Mouse (Mus musculus) hindbrain, embryonic 13.5 days (tissue): ENCODE measurements around the gene Gm10521. TPM values are rescaled to one million over a fixed set of nuclear protein-coding genes. Genes with fewer than 3 reads are reported as not detected.
"Not testable (repeated sequence)": the region's sequence is repeated elsewhere in the genome, so short reads cannot be mapped to it uniquely, and the experiment has no call there.

Experiments
- ATAC-seq: fragments of 200-750 bp; cut with Nextera tagmentation; 2 replicates; pipeline ENCODE4 v1.8.0; 2017; ENCODE audit warnings: moderate TSS enrichment; ENCODE audit not compliant: low FRiP score
- H3K27ac ChIP-seq: fragments of 300-500 bp; sonication (generic); 2 replicates; pipeline ENCODE4 v1.5.1; 2015; ENCODE audit warnings: inconsistent platforms, mild to moderate bottlenecking, moderate library complexity
- H3K27me3 ChIP-seq: fragments of 300-500 bp; sonication (generic); 2 replicates; pipeline ENCODE4 v1.6.1; 2015; ENCODE audit warnings: mild to moderate bottlenecking, inconsistent platforms
- H3K36me3 ChIP-seq: fragments of 300-500 bp; sonication (generic); 2 replicates; pipeline ENCODE4 v1.6.1; 2015; ENCODE audit warnings: mild to moderate bottlenecking, inconsistent platforms
- H3K4me1 ChIP-seq: fragments of 300-500 bp; sonication (generic); replicated peaks from 2 replicates; pipeline ENCODE4 v1.6.1; 2015; ENCODE audit warnings: inconsistent platforms
- H3K4me2 ChIP-seq: fragments of 300-500 bp; sonication (generic); 2 replicates; pipeline ENCODE4 v1.6.1; 2015; ENCODE audit warnings: inconsistent platforms, mild to moderate bottlenecking, moderate library complexity
- H3K4me3 ChIP-seq: fragments of 300-500 bp; sonication (generic); 2 replicates; pipeline ENCODE4 v1.5.1; 2015; ENCODE audit warnings: mild to moderate bottlenecking, inconsistent platforms
- H3K9ac ChIP-seq: fragments of 300-500 bp; sonication (generic); 2 replicates; pipeline ENCODE4 v1.6.1; 2015; ENCODE audit warnings: mild to moderate bottlenecking, inconsistent platforms
- H3K9me3 ChIP-seq: fragments of 300-500 bp; sonication (generic); 2 replicates; pipeline ENCODE4 v1.6.1; 2016; ENCODE audit warnings: inconsistent platforms
- WGBS: fragments of 180-500 bp; shearing (Covaris S2); methylation state at CpG from one replicate; pipeline ENCODE4 v1.1.7; 2015; 5-methylcytosine and 5-hydroxymethylcytosine counted together
- polyA plus RNA-seq: library from polyadenylated mRNA; unstranded; fragments of >200 nt; fragmentation: Nextera tagmentation; extraction: Ambion mirVana; gene quantifications from 2 replicates; pipeline ENCODE4 v1.2.1, GENCODE M21; 2015

The Gm10521 gene
- not detected in 2 replicates for polyA plus RNA-seq

DNA sequence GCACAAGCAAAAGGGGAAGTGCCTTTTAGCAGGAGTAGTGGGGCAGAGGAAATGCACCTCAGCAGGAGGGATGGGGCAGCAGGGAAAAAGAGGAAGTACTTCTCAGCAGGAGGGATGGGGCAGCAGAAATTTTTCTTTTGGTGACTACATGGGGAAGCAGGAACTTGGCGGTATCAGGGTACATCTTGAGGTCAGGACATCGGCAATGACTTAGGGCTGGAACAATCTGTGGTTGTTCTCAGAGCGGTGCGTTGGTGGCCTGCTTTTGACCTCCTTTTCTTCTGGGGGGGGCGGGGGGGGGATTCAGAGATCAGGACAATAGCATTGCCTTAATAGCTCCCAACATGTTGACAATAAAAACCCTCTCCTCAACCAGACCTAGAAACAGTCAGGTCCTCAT lies at the start of gene Gm10521:
Gm10521 (plus strand) TSS at position 301 of the 400 bp plus-strand sequence.
- H3K4me3 ChIP-seq, H3K4me2 ChIP-seq, H3K4me1 ChIP-seq, H3K27ac ChIP-seq, H3K9ac ChIP-seq, H3K27me3 ChIP-seq, H3K36me3 ChIP-seq, H3K9me3 ChIP-seq, ATAC-seq: not testable (repeated sequence)
- 72% methylated on average over 5 of the region's 5 CpGs for whole genome bisulfite sequencing

DNA sequence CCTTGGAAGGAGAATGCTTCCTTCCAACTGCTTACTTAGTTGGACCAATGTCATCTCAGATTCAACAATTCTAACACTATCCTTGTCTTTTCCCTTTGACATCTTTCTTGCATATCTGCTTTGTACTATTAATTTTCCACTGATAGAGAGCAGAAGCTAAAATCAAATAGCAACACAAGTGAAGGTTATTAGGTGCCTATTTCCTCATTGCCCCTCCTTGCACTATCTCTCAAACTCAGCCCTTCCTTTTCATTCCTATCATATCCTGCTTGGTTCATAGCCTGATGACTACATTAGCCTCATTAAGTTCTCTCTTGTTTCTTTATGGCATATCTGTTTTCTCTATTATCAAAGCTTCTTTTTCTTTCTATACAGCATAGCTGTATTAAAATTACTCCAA lies 47.3 kb upstream of the Gm10521 start:
- Histone ChIP-seq H3K27ac (no peak overlapping the region), H3K4me3 (no peak overlapping the region), H3K9ac (no peak overlapping the region), H3K36me3 (no peaks in the 10 kb centered on the region), H3K27me3 (no peaks in the 10 kb centered on the region), H3K4me2 (no peak overlapping the region), H3K9me3 (no peaks in the 10 kb centered on the region), H3K4me1 (no peaks in the 10 kb centered on the region)
- no peak for ATAC-seq

GRCm38 (mm10) chr1:171848757-171849156 lies 46.7 kb upstream of the Gm10521 start:
- H3K27ac ChIP-seq, result no peak overlapping the region
- H3K4me3 ChIP-seq, result no peak overlapping the region
- no peak overlapping the region for H3K9ac ChIP-seq
- H3K4me2 ChIP-seq, result no peak overlapping the region
- no peak for ATAC-seq
- H3K27me3 ChIP-seq, result no peaks in the 10 kb centered on the region
- H3K36me3 ChIP-seq, result no peaks in the 10 kb centered on the region
- no peaks in the 10 kb centered on the region for H3K4me1 ChIP-seq
- 88% methylated on average over 4 of the region's 4 CpGs for WGBS
- no peaks in the 10 kb centered on the region for H3K9me3 ChIP-seq

DNA sequence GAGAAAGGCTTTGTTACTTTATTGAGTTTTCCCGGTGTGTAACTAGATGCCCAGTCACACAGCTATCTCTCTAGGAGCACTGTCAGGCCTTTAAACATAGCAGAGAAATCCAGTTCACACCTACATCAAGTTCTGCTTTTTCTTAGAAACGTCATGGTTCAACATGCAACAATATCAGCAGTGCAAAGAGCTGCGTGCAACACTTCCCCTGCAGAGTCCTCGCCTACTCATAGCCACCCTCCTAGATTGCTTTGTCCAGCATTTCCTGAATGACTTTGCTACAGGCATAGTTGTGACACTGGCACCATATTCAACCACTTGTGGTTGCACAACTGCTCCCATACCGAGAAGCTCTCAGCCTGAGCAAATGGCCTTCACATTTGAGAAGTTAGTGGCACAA lies 46.0 kb upstream of the Gm10521 start:
- 91% methylated on average over 5 of the region's 5 CpGs for WGBS
- Histone ChIP-seq H3K27me3 (no peaks in the 10 kb centered on the region), H3K4me1 (no peaks in the 10 kb centered on the region), H3K36me3 (no peaks in the 10 kb centered on the region), H3K9ac (no peak overlapping the region), H3K27ac (no peak overlapping the region), H3K9me3 (no peaks in the 10 kb centered on the region), H3K4me2 (no peak overlapping the region), H3K4me3 (no peak overlapping the region)
- no peak for ATAC-seq

GRCm38 (mm10) chr1:171865467-171865866 lies 30.0 kb upstream of the Gm10521 start:
- no peaks in the 10 kb centered on the region for H3K36me3 ChIP-seq
- H3K9ac ChIP-seq, result no peak overlapping the region
- 94% methylated on average over 4 of the region's 4 CpGs for WGBS
- ATAC-seq, result no peak
- H3K4me2 ChIP-seq, result no peak overlapping the region
- no peaks in the 10 kb centered on the region for H3K27me3 ChIP-seq
- H3K4me3 ChIP-seq, result no peak overlapping the region
- no peak overlapping the region for H3K27ac ChIP-seq
- no peaks in the 10 kb centered on the region for H3K4me1 ChIP-seq
- no peaks in the 10 kb centered on the region for H3K9me3 ChIP-seq

DNA sequence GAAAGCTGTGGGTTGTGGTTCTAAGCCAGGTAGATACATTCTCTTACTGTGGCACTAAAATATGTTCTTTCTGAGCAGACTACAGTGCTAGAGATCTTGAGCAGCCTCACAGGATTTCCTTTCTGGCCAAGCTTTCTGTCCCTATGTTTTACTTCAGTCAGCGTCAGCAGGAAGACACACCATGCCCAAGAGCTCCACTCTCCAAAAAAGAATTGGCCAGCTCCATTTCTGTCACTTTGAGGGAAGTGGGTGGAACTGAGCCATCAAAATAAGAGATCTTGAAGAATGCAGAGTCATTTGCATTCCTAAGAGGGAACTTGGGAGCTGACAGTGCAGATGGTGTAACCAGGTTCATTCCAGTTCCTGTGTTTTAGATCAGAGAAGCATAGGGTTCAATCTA lies 8.5 kb upstream of the Gm10521 start:
- H3K9ac ChIP-seq, result no peak overlapping the region
- ATAC-seq, result no peak
- no peak overlapping the region for H3K4me3 ChIP-seq
- H3K9me3 ChIP-seq, result no peaks in the 10 kb centered on the region
- WGBS, result 85% methylated on average over 1 of the region's 1 CpGs
- H3K4me2 ChIP-seq, result no peak overlapping the region
- H3K27ac ChIP-seq, result no peak overlapping the region
- no peaks in the 10 kb centered on the region for H3K27me3 ChIP-seq
- H3K4me1 ChIP-seq, result no peaks in the 10 kb centered on the region
- H3K36me3 ChIP-seq, result no peaks in the 10 kb centered on the region

DNA sequence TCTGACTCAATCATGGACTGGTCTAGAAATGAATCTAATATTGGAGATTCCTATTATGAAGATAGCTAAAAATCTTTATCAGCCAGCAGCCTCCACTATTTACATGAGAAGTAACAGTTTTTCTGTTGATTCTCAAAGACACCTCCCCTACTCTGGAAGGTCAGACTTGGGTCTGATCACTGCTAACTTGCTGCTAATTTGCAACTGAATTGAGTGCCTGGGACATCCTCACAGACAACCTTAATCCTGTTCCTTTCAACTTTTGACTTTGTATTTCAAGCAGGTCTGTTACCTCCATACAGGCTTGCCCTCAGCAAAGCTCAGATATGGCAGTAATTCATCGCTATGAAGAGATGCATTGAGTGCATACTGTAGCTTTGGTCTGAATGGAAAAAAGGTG lies 8.5 kb downstream of the Gm10521 start:
- Histone ChIP-seq H3K27ac (no peak overlapping the region), H3K4me3 (no peak overlapping the region), H3K27me3 (no peaks in the 10 kb centered on the region), H3K4me2 (no peak overlapping the region), H3K9ac (no peak overlapping the region), H3K9me3 (peaks cover 4% of the 10 kb centered on the region; the same call in 1 of the 2 replicates), H3K4me1 (no peaks in the 10 kb centered on the region), H3K36me3 (no peaks in the 10 kb centered on the region)
- WGBS, result 71% methylated on average over 1 of the region's 1 CpGs
- ATAC-seq, result no peak

- H3K9me3 ChIP-seq, result peaks cover 9% of the 10 kb centered on the region; the same call in 1 of the 2 replicates
- no peaks in the 10 kb centered on the region for H3K4me1 ChIP-seq
- H3K36me3 ChIP-seq, result no peaks in the 10 kb centered on the region
- no peak overlapping the region for H3K4me2 ChIP-seq
- WGBS, result 84% methylated on average over 13 of the region's 13 CpGs
- no peaks in the 10 kb centered on the region for H3K27me3 ChIP-seq
- no peak overlapping the region for H3K9ac ChIP-seq
- no peak for ATAC-seq
- H3K27ac ChIP-seq, result no peak overlapping the region
- H3K4me3 ChIP-seq, result no peak overlapping the region
Measured at GRCm38 (mm10) chr1:171915638-171916458, 20.4 kb downstream of the Gm10521 start.

DNA sequence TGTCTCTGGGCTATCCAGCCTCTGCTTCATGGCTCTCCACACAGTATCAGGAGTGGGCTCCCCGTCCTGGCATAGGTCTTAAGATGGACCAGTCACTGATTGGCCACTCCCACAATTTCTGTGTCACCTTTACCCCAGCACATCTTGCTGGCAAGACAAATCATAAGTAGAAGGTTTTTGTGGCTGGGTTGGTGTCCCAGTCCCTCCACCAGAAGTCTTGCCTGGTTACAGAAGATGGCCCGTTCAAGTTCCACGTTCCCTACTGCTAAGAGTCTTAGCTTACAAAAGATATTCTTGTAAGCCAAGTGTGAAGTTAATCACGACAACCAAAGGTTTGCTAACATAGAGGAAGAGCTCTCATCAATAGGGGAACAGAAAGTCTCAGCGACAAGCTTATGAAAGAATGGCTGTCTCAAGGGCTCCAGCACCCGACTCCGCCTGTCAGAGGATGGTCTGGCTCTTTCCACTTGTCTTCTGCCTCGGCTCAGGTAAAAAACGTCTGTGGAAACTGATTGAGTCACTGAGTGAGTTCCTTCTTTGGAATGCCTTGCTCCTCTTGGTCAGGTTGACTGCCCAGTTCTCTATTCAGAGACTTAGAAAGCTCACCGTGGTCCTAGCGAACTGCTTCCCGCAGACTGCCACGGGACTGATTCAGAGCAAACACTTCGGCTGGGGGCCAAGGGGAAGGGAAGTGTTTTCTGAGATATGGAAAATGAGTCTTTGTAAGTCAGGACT lies 22.0 kb downstream of the Gm10521 start, which contains the start of gene Slamf6:
Slamf6 (plus strand) TSS at position 211 of the 735 bp plus-strand sequence.
- Histone ChIP-seq H3K4me2 (no peak within 1 kb of the TSS), H3K9ac (no peak within 1 kb of the TSS), H3K27me3 (no peaks in the 10 kb centered on the region), H3K36me3 (no peaks in the 10 kb centered on the region), H3K27ac (no peak within 1 kb of the TSS), H3K9me3 (peaks cover under 1% of the 10 kb centered on the region; the same call in 1 of the 2 replicates), H3K4me1 (no peaks in the 10 kb centered on the region), H3K4me3 (no peak within 1 kb of the TSS)
- WGBS, result 88% methylated on average over 14 of the region's 14 CpGs
- no peak for ATAC-seq

GRCm38 (mm10) chr1:171918136-171918920 lies 22.9 kb downstream of the Gm10521 start:
- WGBS, result 88% methylated on average over 12 of the region's 12 CpGs
- no peak overlapping the region for H3K27ac ChIP-seq

DNA sequence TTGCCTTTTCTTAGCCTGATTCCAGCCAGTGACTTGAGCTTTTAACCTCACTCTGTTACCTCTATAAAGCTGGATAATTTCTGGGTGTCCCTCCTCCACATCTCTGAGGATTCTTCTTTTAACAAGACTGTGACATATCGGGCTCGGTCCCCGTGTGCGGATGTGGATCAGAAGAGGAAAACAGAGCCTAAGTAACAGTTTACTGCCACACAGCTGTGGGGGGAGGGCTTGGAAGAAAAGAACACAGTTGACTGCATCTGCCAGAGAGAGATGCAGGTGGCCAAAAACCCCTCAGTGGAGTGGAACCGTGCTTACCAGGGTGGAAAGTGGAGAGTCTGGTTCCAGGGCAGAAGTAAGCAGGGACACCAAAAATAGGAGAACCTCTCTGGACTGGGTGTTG lies 23.7 kb downstream of the Gm10521 start:
- H3K9ac ChIP-seq, result no peak overlapping the region
- H3K36me3 ChIP-seq, result no peaks in the 10 kb centered on the region
- H3K27me3 ChIP-seq, result no peaks in the 10 kb centered on the region
- no peak overlapping the region for H3K4me2 ChIP-seq
- no peak overlapping the region for H3K27ac ChIP-seq
- H3K4me1 ChIP-seq, result no peaks in the 10 kb centered on the region
- H3K4me3 ChIP-seq, result no peak overlapping the region
- WGBS, result 89% methylated on average over 5 of the region's 5 CpGs
- H3K9me3 ChIP-seq, result no peaks in the 10 kb centered on the region
- ATAC-seq, result no peak

More at GRCm38 (mm10) chr1:171918136-171918920, 22.9 kb downstream of the Gm10521 start:
- H3K9ac ChIP-seq, result no peak overlapping the region
- no peak overlapping the region for H3K4me3 ChIP-seq
- ATAC-seq, result no peak
- no peaks in the 10 kb centered on the region for H3K9me3 ChIP-seq
- no peaks in the 10 kb centered on the region for H3K27me3 ChIP-seq
- H3K4me2 ChIP-seq, result no peak overlapping the region
- H3K36me3 ChIP-seq, result no peaks in the 10 kb centered on the region
- no peaks in the 10 kb centered on the region for H3K4me1 ChIP-seq

GRCm38 (mm10) chr1:171919901-171920510 lies 24.5 kb downstream of the Gm10521 start:
- Histone ChIP-seq H3K4me3 (no peak overlapping the region), H3K27ac (no peak overlapping the region), H3K9ac (no peak overlapping the region), H3K4me1 (no peaks in the 10 kb centered on the region), H3K27me3 (no peaks in the 10 kb centered on the region), H3K36me3 (no peaks in the 10 kb centered on the region), H3K9me3 (no peaks in the 10 kb centered on the region), H3K4me2 (no peak overlapping the region)
- 84% methylated on average over 6 of the region's 6 CpGs for WGBS
- ATAC-seq, result no peak
